Mouse (Mus musculus) heart, embryonic 14.5 days (tissue): ENCODE results near the gene Dnajc27. TPM values are rescaled to one million over a fixed set of nuclear protein-coding genes. Genes with fewer than 3 reads are reported as not detected.

Experiments
- ATAC-seq: fragments of 200-750 bp; cut with Nextera tagmentation; 2 replicates; pipeline ENCODE4 v1.8.0; 2017; ENCODE audit warnings: low read depth, moderate TSS enrichment; ENCODE audit not compliant: insufficient number of reproducible peaks, insufficient read depth, low FRiP score
- H3K27ac ChIP-seq, 2 experiments: fragments of 200-500 bp in 1 of 2; fragments of 300-500 bp in 1 of 2; sonication (generic) in 1 of 2; replicated peaks in 1 of 2; 2 replicates each; pipeline ENCODE4 v1.5.1; 2012 to 2014; ENCODE audit warnings: low read depth in 2 of 2, low read length in 2 of 2, control low read depth in 1 of 2, mild to moderate bottlenecking in 1 of 2, mixed read lengths in 1 of 2; ENCODE audit not compliant: control insufficient read depth in 1 of 2, insufficient read depth in 1 of 2
- H3K27me3 ChIP-seq: fragments of 300-500 bp; sonication (generic); 2 replicates; pipeline ENCODE4 v1.6.1; 2014; ENCODE audit warnings: mild to moderate bottlenecking, low read length, control low read depth; ENCODE audit not compliant: control insufficient read depth, insufficient read depth
- H3K36me3 ChIP-seq: fragments of 300-500 bp; sonication (generic); 2 replicates; pipeline ENCODE4 v1.6.1; 2014; ENCODE audit warnings: mild to moderate bottlenecking, control low read depth, low read length, mixed read lengths; ENCODE audit not compliant: control insufficient read depth, insufficient read depth
- H3K4me1 ChIP-seq, 2 experiments: fragments of 200-500 bp in 1 of 2; fragments of 300-500 bp in 1 of 2; sonication (generic) in 1 of 2; 2 replicates each; pipeline ENCODE4 v1.6.1; 2012 to 2014; ENCODE audit warnings: low read length in 2 of 2, control low read depth in 1 of 2, mixed read lengths in 1 of 2; ENCODE audit not compliant: control insufficient read depth in 2 of 2, insufficient read depth in 2 of 2
- H3K4me2 ChIP-seq: fragments of 300-500 bp; sonication (generic); 2 replicates; pipeline ENCODE4 v1.6.1; 2014; ENCODE audit warnings: mild to moderate bottlenecking, low read length
- H3K4me3 ChIP-seq, 2 experiments: fragments of 200-500 bp in 1 of 2; fragments of 300-500 bp in 1 of 2; sonication (generic) in 1 of 2; 2 replicates each; pipeline ENCODE4 v1.5.1; 2012 to 2014; ENCODE audit warnings: low read length in 2 of 2, mild to moderate bottlenecking in 2 of 2, control low read depth in 1 of 2, low read depth in 1 of 2, moderate library complexity in 1 of 2; ENCODE audit not compliant: control insufficient read depth in 1 of 2, insufficient read depth in 1 of 2
- H3K9ac ChIP-seq: fragments of 300-500 bp; sonication (generic); 2 replicates; pipeline ENCODE4 v1.6.1; 2014; ENCODE audit warnings: mild to moderate bottlenecking, low read length
- H3K9me3 ChIP-seq: fragments of 300-500 bp; sonication (generic); 2 replicates; pipeline ENCODE4 v1.6.1; 2016; ENCODE audit warnings: low read length, control low read depth; ENCODE audit not compliant: control insufficient read depth
- WGBS: fragments of 180-500 bp; shearing (Covaris S2); extraction: QIAGEN DNeasy Blood & Tissue Kit; methylation state at CpG from one replicate; pipeline ENCODE4 v1.1.7; 2014; 5-methylcytosine and 5-hydroxymethylcytosine counted together
- polyA plus RNA-seq: library from polyadenylated mRNA; unstranded; fragments of >200 nt; fragmentation: Nextera tagmentation; extraction: Ambion mirVana; gene quantifications from 2 replicates; pipeline ENCODE4 v1.2.1, GENCODE M21; 2014

The Dnajc27 gene
- polyA plus RNA-seq, 1 experiment from 2014 or later, result 7.8 TPM

DNA sequence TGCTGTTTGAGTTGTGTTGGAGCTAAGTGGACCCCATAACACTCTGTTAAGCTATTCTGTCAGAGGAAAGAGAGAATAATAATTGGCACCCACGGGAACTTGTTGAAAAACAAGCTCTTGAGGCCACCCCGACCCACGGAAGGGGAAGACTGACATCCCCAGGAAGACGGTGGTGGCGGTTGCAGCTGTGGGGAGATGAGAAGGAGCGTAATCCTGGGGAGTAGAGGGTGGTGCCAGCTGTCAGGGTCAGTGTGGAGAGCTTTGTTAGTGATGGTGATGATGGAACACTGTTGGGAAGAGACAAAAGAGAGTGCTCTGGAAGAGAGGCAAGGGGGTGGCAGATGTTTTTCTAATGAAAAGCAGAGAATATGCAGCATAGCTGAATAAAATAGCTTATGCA is 34.4 kb upstream of the Dnajc27 start:
- Histone ChIP-seq H3K9ac (no peak overlapping the region), H3K4me2 (no peak overlapping the region), H3K4me1 (peaks cover 18 to 19% of the 10 kb centered on the region in 2 experiments), H3K9me3 (no peaks in the 10 kb centered on the region), H3K4me3 (no peak overlapping the region), H3K27ac (no peak overlapping the region), H3K27me3 (no peaks in the 10 kb centered on the region), H3K36me3 (no peaks in the 10 kb centered on the region)
- ATAC-seq, result no peak
- WGBS, result 49% methylated on average over 6 of the region's 6 CpGs

DNA sequence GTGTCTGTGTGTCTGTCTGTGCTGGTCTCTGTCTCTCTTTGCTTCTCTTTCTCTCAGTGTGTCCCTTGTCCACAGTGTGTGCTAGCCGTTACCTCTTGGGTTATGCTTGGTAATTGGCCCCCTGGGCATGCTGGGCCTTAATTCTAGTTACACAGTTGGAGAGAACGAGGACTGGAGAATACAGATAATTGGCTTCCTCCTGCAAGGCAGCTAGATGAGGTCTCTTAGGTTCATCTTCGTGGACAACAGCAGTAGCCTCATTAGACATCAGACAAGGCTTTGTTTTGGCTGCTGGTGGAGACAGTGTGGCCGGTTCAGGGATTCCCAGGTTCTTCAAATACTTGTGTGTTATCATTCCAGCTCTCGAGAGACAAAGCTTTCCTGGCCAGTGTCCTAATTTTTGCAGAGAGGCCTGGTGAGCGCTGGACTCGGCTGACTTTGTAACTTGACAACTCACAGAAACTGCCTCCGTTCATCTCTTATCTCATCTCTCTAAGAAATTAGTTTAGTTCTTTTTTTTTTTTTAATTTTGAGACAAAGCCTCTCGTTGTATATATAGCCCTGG is 31.4 kb upstream of the Dnajc27 start:
- peaks cover 19% of the 10 kb centered on the region in 2 experiments for H3K4me1 ChIP-seq
- H3K9me3 ChIP-seq, result no peaks in the 10 kb centered on the region
- ATAC-seq, result no peak
- H3K4me2 ChIP-seq, result peak overlapping the region; percentile 7; the same call in 1 of the 2 replicates
- H3K27ac ChIP-seq, result no peak overlapping the region
- no peaks in the 10 kb centered on the region for H3K36me3 ChIP-seq
- H3K9ac ChIP-seq, result no peak overlapping the region
- H3K4me3 ChIP-seq, result no peak overlapping the region
- H3K27me3 ChIP-seq, result no peaks in the 10 kb centered on the region
- WGBS, result 10% methylated on average over 9 of the region's 9 CpGs

DNA sequence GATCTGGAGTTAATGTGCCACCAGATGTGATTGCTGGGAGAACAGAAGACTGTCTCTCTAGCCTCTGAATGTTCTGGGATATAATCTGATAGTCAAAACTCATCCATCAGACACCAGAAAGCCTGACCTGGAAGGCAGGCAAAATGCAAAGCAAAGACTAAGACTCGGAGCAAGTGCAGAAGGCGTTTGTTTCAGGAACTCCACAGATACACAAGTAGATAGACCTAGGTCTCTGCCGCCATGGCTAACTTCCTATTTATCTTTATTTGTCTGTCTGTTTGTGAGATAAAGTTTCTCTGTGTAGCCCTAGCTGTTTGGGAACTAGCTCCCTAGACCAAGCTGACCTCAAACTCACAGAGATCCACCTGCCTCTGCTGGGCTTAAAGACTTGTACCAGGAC is 28.7 kb upstream of the Dnajc27 start:
- ATAC-seq, result no peak
- Histone ChIP-seq H3K36me3 (no peaks in the 10 kb centered on the region), H3K9me3 (no peaks in the 10 kb centered on the region), H3K4me3 (no peak overlapping the region), H3K9ac (no peak overlapping the region), H3K4me1 (peaks cover 19 to 25% of the 10 kb centered on the region in 2 experiments), H3K4me2 (no peak overlapping the region), H3K27ac (no peak overlapping the region), H3K27me3 (no peaks in the 10 kb centered on the region)
- WGBS, result 70% methylated on average over 3 of the region's 3 CpGs

DNA sequence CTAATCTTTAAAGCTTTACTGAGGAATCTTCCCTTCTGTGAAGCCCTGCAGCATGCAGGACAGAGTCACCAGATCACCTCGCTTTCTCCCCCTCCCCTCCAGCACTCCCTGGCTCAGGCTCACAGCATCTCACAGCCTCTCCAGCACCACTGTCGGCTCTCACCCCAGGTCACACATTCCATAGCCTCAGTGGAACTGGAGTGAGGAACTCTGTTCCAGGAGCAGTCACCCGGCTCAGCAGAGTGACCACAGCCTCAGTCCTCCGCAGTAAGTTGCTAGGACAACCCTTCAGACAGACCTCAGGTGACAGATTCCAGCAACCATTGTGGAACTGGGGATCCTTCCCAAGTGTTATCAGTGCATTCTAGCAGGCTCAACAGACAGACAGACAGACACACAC is 27.5 kb upstream of the Dnajc27 start:
- Histone ChIP-seq H3K4me2 (no peak overlapping the region), H3K9ac (no peak overlapping the region), H3K27me3 (no peaks in the 10 kb centered on the region), H3K36me3 (no peaks in the 10 kb centered on the region), H3K4me3 (no peak overlapping the region), H3K27ac (no peak overlapping the region; a peak in 2 of 4 replicates), H3K4me1 (peaks cover 20 to 25% of the 10 kb centered on the region in 2 experiments), H3K9me3 (no peaks in the 10 kb centered on the region)
- 10% methylated on average over 4 of the region's 4 CpGs for WGBS
- no peak; the same call in 1 of the 2 replicates for ATAC-seq

DNA sequence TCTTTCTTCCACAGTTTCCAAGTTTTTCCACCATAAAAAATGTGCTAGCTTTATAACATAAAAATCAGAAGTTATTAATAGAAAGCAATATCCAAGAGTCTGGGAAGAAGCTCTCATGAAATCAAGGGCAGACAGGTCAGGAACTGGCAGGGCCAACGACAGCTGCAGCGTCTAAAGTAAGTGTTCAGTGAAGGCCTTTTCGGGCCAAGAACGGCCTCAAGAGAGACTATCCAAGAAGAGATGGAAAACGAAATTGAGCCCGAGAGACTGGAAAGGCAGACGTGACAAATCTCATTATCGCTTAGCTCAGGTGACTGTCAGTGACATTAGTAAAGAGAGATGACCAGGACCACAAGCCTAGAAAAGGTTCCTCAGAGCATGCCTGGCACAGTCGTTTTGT is 24.1 kb upstream of the Dnajc27 start:
- H3K36me3 ChIP-seq, result no peaks in the 10 kb centered on the region
- no peak overlapping the region for H3K4me3 ChIP-seq
- H3K27ac ChIP-seq, result no peak overlapping the region
- H3K9me3 ChIP-seq, result no peaks in the 10 kb centered on the region
- no peak overlapping the region for H3K9ac ChIP-seq
- no peaks in the 10 kb centered on the region for H3K27me3 ChIP-seq
- 44% methylated on average over 9 of the region's 9 CpGs for WGBS
- no peak for ATAC-seq
- peaks cover 9 to 13% of the 10 kb centered on the region in 2 experiments for H3K4me1 ChIP-seq
- H3K4me2 ChIP-seq, result no peak overlapping the region

DNA sequence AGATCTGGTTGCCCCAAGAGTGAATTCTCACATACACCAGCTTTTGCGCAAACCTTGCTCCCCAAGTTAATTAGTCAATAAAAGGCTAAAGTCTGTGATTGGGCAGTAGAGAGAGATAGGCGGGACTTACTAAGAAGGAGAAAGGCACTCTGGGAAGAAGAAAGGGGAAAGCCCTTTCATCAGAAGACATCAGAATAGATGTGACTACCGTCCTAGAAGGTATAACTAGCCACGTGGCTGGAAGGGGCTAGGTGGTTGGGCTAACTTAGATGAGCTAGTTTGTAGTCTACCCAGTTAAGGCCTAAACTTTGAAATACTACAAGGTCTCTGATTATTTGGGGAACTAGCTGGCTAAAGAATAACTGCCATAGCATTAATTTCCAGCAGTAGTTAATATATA is 22.7 kb upstream of the Dnajc27 start:
- H3K4me2 ChIP-seq, result no peak overlapping the region
- peaks cover 8 to 13% of the 10 kb centered on the region in 2 experiments for H3K4me1 ChIP-seq
- no peaks in the 10 kb centered on the region for H3K9me3 ChIP-seq
- no peak overlapping the region for H3K4me3 ChIP-seq
- H3K36me3 ChIP-seq, result no peaks in the 10 kb centered on the region
- H3K9ac ChIP-seq, result no peak overlapping the region
- H3K27me3 ChIP-seq, result no peaks in the 10 kb centered on the region
- H3K27ac ChIP-seq, result no peak overlapping the region
- 89% methylated on average over 4 of the region's 4 CpGs for WGBS
- ATAC-seq, result no peak

DNA sequence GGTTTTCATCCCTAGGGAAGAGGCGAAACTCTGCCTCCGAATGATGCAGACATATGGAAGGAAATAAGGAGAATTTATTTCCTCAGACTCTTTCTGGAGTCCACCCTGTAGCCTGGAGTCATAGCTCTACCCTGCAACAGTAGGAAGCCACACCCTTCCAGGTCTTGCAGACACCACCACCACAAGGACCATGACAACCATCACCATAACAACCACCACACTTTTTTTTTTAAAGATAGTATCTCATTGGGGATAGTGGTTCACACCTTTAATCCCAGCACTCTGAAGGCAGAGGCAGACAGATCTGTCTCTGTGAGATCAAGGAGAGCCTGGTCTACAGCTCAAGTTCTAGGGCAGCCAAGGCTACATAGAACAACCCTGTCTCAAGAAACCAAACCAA is 16.9 kb upstream of the Dnajc27 start:
- no peaks in the 10 kb centered on the region for H3K27me3 ChIP-seq
- no peaks in the 10 kb centered on the region for H3K36me3 ChIP-seq
- WGBS, result 93% methylated on average over 2 of the region's 2 CpGs
- H3K9ac ChIP-seq, result no peak overlapping the region
- no peak overlapping the region for H3K4me3 ChIP-seq
- H3K4me1 ChIP-seq, result no peaks in the 10 kb centered on the region
- no peaks in the 10 kb centered on the region for H3K9me3 ChIP-seq
- no peak for ATAC-seq
- H3K4me2 ChIP-seq, result no peak overlapping the region
- H3K27ac ChIP-seq, result no peak overlapping the region

DNA sequence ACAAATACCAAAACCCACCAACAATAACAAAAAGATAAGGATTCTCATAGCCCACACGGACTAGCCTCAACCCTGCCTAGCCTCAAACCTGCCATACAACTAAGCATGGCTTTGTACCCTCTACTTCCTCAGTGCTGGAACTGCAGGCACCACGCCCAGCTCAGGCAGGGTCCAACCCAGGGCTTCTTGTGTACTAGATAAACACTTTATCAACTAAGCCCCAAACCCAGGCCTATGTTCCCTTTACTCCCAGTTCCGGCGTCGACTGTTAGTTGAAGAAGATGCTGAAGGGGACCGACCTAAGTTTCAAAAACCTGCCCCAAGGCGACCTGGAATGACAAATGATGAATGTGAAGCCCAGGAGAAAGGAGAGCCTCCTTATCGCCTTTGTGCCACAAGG is 16.4 kb upstream of the Dnajc27 start:
- no peak for ATAC-seq
- Histone ChIP-seq H3K4me1 (no peaks in the 10 kb centered on the region), H3K27ac (no peak overlapping the region), H3K9me3 (no peaks in the 10 kb centered on the region), H3K9ac (no peak overlapping the region), H3K4me2 (no peak overlapping the region), H3K27me3 (no peaks in the 10 kb centered on the region), H3K36me3 (no peaks in the 10 kb centered on the region), H3K4me3 (no peak overlapping the region)
- WGBS, result 74% methylated on average over 8 of the region's 8 CpGs
